Mouse (Mus musculus): ENCODE results near the gene Olfr1225. TPM values are rescaled to one million over a fixed set of nuclear protein-coding genes. Genes with fewer than 3 reads are reported as not detected.
"Not testable (repeated sequence)": the region's sequence is repeated elsewhere in the genome, so short reads cannot be mapped to it uniquely, and the experiment has no call there.

The Olfr1225 gene
- not detected in 2 replicates for polyA plus RNA-seq (2012; rRNA removed)

GRCm38 (mm10) chr2:89174569-89174968 lies at the start of gene Olfr1225:
Gene Olfr1225, minus strand, starts transcription at chr2:89174669.
- DNase-seq (ENCODE audit: low spot score): no peak

GRCm38 (mm10) chr2:89199948-89200347 lies 25.5 kb upstream of the Olfr1225 start, which contains the start of gene Olfr1226:
Gene Olfr1226, minus strand, starts transcription at chr2:89200048.
- no peak for DNase-seq (ENCODE audit: low spot score)

- no peak for DNase-seq (ENCODE audit: low spot score)
Measured at GRCm38 (mm10) chr2:89196325-89196982, 22.0 kb upstream of the Olfr1225 start.

GRCm38 (mm10) chr2:89164711-89165110 lies 9.8 kb downstream of the Olfr1225 start:
- not testable (repeated sequence) for DNase-seq (ENCODE audit: low spot score)

GRCm38 (mm10) chr2:89163991-89164390 lies 10.5 kb downstream of the Olfr1225 start, which contains the start of gene Olfr1224-ps1:
Gene Olfr1224-ps1, minus strand, starts transcription at chr2:89164091.
- DNase-seq (ENCODE audit: low spot score): not testable (repeated sequence)

GRCm38 (mm10) chr2:89151460-89151859 lies 23.0 kb downstream of the Olfr1225 start, which contains the start of gene Olfr1223:
Gene Olfr1223, minus strand, starts transcription at chr2:89151560.
- no peak for DNase-seq (ENCODE audit: low spot score)

- no peak for DNase-seq (ENCODE audit: low spot score)
Measured at GRCm38 (mm10) chr2:89132954-89133353, 41.5 kb downstream of the Olfr1225 start, which contains the start of gene Olfr1222. Gene Olfr1222, minus strand, starts transcription at chr2:89133054.

Other genes with a start within 250 kb of the Olfr1225 start
- gene Olfr1211, start 236.6 kb downstream of the Olfr1225 start, polyA plus RNA-seq (2012; rRNA removed): not detected in 2 replicates
- not detected in 2 replicates for gene Olfr1212, start 220.7 kb downstream of the Olfr1225 start, polyA plus RNA-seq (2012; rRNA removed)
- gene Gm13762, start 194.4 kb downstream of the Olfr1225 start, polyA plus RNA-seq (2012; rRNA removed): not detected in 2 replicates
- not detected in 2 replicates for gene Olfr1214, start 182.0 kb downstream of the Olfr1225 start, polyA plus RNA-seq (2012; rRNA removed)
- not detected in 2 replicates for gene Olfr1215, start 167.7 kb downstream of the Olfr1225 start, polyA plus RNA-seq (2012; rRNA removed)
- gene Olfr1216, start 156.3 kb downstream of the Olfr1225 start, polyA plus RNA-seq (2012; rRNA removed): not detected in 2 replicates
- gene Olfr1217, start 142.6 kb downstream of the Olfr1225 start, polyA plus RNA-seq (2012; rRNA removed): not detected in 2 replicates
- gene Olfr1218, start 113.5 kb downstream of the Olfr1225 start, polyA plus RNA-seq (2012; rRNA removed): not detected in 2 replicates
- not detected in 2 replicates for gene Olfr1219, start 91.2 kb downstream of the Olfr1225 start, polyA plus RNA-seq (2012; rRNA removed)
- not detected in 2 replicates for gene Olfr1220, start 67.8 kb downstream of the Olfr1225 start, polyA plus RNA-seq (2012; rRNA removed)
- gene Olfr1221, start 57.4 kb downstream of the Olfr1225 start, polyA plus RNA-seq (2012; rRNA removed): not detected in 2 replicates
- gene Olfr1222, start 41.6 kb downstream of the Olfr1225 start, polyA plus RNA-seq (2012; rRNA removed): not detected in 2 replicates
- gene Olfr1223, start 23.1 kb downstream of the Olfr1225 start, polyA plus RNA-seq (2012; rRNA removed): not detected in 2 replicates
- not detected in 2 replicates for gene Olfr1224-ps1, start 10.6 kb downstream of the Olfr1225 start, polyA plus RNA-seq (2012; rRNA removed)
- gene Olfr1226, start 25.4 kb upstream of the Olfr1225 start, polyA plus RNA-seq (2012; rRNA removed): not detected in 2 replicates
- gene Olfr1228, start 79.4 kb upstream of the Olfr1225 start, polyA plus RNA-seq (2012; rRNA removed): not detected in 2 replicates
- not detected in 2 replicates for gene Olfr1229, start 113.3 kb upstream of the Olfr1225 start, polyA plus RNA-seq (2012; rRNA removed)
- gene Olfr1230, start 122.6 kb upstream of the Olfr1225 start, polyA plus RNA-seq (2012; rRNA removed): not detected in 2 replicates
- not detected in 2 replicates for gene Olfr1231, start 132.4 kb upstream of the Olfr1225 start, polyA plus RNA-seq (2012; rRNA removed)
- not detected in 2 replicates for gene Olfr1232, start 155.0 kb upstream of the Olfr1225 start, polyA plus RNA-seq (2012; rRNA removed)
- gene Olfr1233, start 167.7 kb upstream of the Olfr1225 start, polyA plus RNA-seq (2012; rRNA removed): not detected in 2 replicates
- not detected in 2 replicates for gene Olfr1234, start 190.2 kb upstream of the Olfr1225 start, polyA plus RNA-seq (2012; rRNA removed)
- not detected in 2 replicates for gene Olfr1238, start 235.0 kb upstream of the Olfr1225 start, polyA plus RNA-seq (2012; rRNA removed)
- not detected in 2 replicates for gene Olfr1239, start 245.7 kb upstream of the Olfr1225 start, polyA plus RNA-seq (2012; rRNA removed)